Mouse (Mus musculus) erythroblast, embryonic 14.5 days (primary cell): ENCODE data around the gene Sgsh.

ENCODE experiments used
- GATA1 ChIP-seq: IDR thresholded peaks from 2 replicates; pipeline ENCODE4 v1.6.1; 2012; ENCODE audit warnings: low read length, inconsistent platforms, mixed read lengths
- TAL1 ChIP-seq: IDR thresholded peaks from 3 replicates; pipeline ENCODE4 v1.6.1; 2012; ENCODE audit warnings: low read length, inconsistent platforms, mixed read lengths

DNA sequence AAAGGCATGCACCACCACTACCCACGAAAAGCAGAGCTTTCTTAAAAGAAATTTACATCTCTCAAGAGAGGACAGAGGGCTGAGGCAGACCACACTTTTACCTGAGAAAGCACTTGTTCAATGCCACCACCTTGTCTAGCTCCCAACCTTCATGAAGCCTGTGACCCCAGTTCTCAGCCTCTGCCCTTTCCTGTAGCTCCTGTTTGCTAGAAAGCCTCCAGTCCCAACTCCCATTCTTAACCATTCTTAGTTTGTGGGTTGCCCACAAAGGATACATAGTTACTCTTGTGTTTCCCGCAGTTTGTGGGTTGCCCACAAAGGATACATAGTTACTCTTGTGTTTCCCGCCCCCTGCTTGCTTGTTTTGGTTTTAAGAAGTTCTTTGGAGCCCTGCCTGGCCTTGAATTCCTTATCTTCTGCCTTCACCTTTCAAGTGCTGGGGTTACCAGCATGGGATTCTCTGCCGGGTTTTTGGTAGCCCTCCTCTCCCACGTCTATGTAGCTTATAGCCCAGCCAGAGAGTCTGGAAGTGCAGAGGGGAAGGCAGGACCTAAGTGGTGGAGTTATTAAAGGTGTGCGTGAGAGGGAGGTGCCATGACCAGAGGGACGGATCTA, 36.2 kb upstream of the Sgsh start:
- TF ChIP-seq GATA1 (no peak), TAL1 (no peak)
